ENCODE assay signal across 8 mouse cellular contexts in the genomic region with DNA sequence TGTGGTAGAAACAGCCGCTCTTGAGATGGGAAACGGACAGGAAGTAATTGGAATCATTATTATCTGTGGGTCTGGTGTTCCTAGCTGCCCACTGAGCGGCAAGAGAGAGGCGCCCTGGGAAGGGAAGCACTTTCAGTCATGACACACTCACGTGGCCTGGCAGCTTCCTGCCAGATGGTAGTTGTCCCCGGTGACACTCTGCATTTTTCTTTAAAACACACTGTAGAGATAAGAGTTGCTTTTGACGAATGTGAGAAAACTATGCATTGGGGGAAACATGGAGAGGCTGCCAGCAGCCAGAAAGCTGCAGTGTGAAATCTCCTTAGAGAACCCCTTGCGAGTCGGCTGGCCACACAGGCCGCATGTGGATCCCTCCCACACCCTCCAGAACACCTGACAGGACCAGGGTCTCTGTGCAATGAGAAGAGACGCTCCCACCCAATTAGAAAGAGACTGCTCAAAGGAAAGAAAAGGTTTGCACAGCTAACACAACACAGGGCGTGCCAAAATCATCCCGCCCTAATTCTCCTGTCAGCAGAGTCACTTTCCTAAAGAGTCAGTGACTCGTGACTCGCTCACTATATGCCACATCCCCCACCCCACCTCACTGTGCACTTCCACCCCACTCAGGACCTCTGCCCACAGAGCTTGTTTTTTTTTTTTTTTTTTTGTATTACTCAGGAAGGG.
DNase-seq lines count a peak whose midpoint lies in the region; ATAC-seq lines count a peak whose summit lies in the region.

No protein-coding gene starts in this region.

- H3K4me3 ChIP-seq in liver, embryonic 16.5 days (ENCODE audit: low read depth, low read length), result no peak overlapping the region
- no peak overlapping the region for H3K4me3 ChIP-seq in stomach, embryonic 16.5 days (replicated peaks; ENCODE audit: low read length)

- H3K27ac ChIP-seq in liver, embryonic 16.5 days (ENCODE audit: low read length), result peak overlapping the region; percentile 43; the same call in 1 of the 2 replicates
- H3K27ac ChIP-seq in stomach, embryonic 16.5 days (ENCODE audit: low read length), result peak overlapping the region; percentile 48; the same call in 1 of the 2 replicates

- peaks cover 10% of the 10 kb centered on the region for H3K27me3 ChIP-seq in liver, embryonic 16.5 days (ENCODE audit: control insufficient read depth, insufficient read depth, low read depth, low read length)
- no peaks in the 10 kb centered on the region for H3K27me3 ChIP-seq in stomach, embryonic 16.5 days (ENCODE audit: control insufficient read depth, insufficient read depth, low read length)

- WGBS in liver, embryonic 16.5 days (ENCODE audit: insufficient replicate concordance), result 28% methylated on average over 15 of the region's 15 CpGs
- 29% methylated on average over 15 of the region's 15 CpGs for WGBS in stomach, embryonic 16.5 days

- DNase-seq in kidney, adult 9 months, result peak; percentile 31
- DNase-seq in kidney, adult 8-10 months, result no peak
- peak; percentile 64 for DNase-seq in heart, postnatal 4 days
- no peak for DNase-seq in layer of hippocampus, adult 8-10 months (ENCODE audit: low spot score in 2 of 2)
- DNase-seq in urinary bladder, postnatal 10 days (ENCODE audit: low spot score), result no peak

- H3K4me2 ChIP-seq in liver, embryonic 16.5 days (ENCODE audit: low read depth, low read length), result no peak overlapping the region
- no peak overlapping the region for H3K4me2 ChIP-seq in stomach, embryonic 16.5 days (ENCODE audit: low read depth, low read length)

- ATAC-seq in activated CD4-positive, CD25-positive, alpha-beta regulatory T cell, adult 4 months, result peak; percentile 37
- ATAC-seq in liver, embryonic 16.5 days (ENCODE audit: low read depth), result peak; percentile 35; the same call in 1 of the 2 replicates
- ATAC-seq in stomach, embryonic 16.5 days (ENCODE audit: insufficient read depth, low FRiP score), result no peak

- H3K36me3 ChIP-seq in liver, embryonic 16.5 days (ENCODE audit: control insufficient read depth, insufficient read depth), result no peaks in the 10 kb centered on the region
- H3K36me3 ChIP-seq in stomach, embryonic 16.5 days (ENCODE audit: control insufficient read depth, insufficient read depth, low read length), result no peaks in the 10 kb centered on the region

- H3K4me1 ChIP-seq in liver, embryonic 16.5 days (ENCODE audit: control insufficient read depth, low read depth, low read length), result peaks cover 24% of the 10 kb centered on the region
- H3K4me1 ChIP-seq in stomach, embryonic 16.5 days (ENCODE audit: control insufficient read depth, insufficient read depth, low read length), result peaks cover 32% of the 10 kb centered on the region

- H3K9ac ChIP-seq in liver, embryonic 16.5 days (ENCODE audit: low read depth, low read length), result no peak overlapping the region
- 0 out of 2 replicates have a peak overlapping the region, but pooled peaks have one; percentile 10 for H3K9ac ChIP-seq in stomach, embryonic 16.5 days (ENCODE audit: low read length)

- H3K9me3 ChIP-seq in liver, embryonic 16.5 days (replicated peaks; ENCODE audit: control insufficient read depth, low read length), result no peaks in the 10 kb centered on the region
- H3K9me3 ChIP-seq in stomach, embryonic 16.5 days (replicated peaks; ENCODE audit: control insufficient read depth, low read length), result no peaks in the 10 kb centered on the region

Comparison
In these comparisons a context has a peak if more than half of its experiments do, and no peak if none do; other contexts are left out.
1. DNase-seq: peak in kidney, adult 9 months (single experiment) and heart, postnatal 4 days (single experiment); none in kidney, adult 8-10 months (0 of 2), layer of hippocampus, adult 8-10 months (0 of 2) and urinary bladder, postnatal 10 days (single experiment).